Mouse (Mus musculus) ovary, adult 2 months (tissue): ENCODE measurements around the gene Slc17a8. TPM values are rescaled to one million over a fixed set of nuclear protein-coding genes. Genes with fewer than 3 reads are reported as not detected.

Experiments used
- polyA plus RNA-seq: library from polyadenylated mRNA; depleted of rRNA; stranded (reverse); fragments of >200 nt; gene quantifications from 2 replicates; pipeline ENCODE4 v1.2.3, GENCODE M21; 2012; rRNA removed

Gene Slc17a8
- 0.06 and 0.17 TPM in 2 replicates for polyA plus RNA-seq

DNA sequence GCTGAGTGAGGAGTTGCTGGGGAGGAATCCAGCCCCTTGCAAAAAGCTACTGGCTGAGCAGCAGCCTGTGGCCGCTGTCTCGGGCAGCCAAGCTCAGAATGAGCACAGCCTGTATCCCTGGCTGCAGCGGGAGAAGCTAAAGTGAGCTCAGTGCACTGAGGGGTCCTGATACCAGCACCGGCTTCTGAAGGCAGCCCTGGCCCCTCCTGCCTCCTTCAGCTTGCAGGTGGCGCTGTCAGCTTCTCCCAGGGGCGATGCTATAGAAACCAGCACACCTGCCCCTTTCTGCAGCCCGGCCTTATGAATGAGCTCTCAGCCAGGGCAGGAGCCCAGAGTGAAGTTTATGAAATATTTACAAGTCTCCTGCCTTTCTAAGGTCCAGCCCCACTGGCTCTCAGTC lies at the start of gene Slc17a8:
Slc17a8 (minus strand) TSS at position 125 of the 400 bp plus-strand sequence.

DNA sequence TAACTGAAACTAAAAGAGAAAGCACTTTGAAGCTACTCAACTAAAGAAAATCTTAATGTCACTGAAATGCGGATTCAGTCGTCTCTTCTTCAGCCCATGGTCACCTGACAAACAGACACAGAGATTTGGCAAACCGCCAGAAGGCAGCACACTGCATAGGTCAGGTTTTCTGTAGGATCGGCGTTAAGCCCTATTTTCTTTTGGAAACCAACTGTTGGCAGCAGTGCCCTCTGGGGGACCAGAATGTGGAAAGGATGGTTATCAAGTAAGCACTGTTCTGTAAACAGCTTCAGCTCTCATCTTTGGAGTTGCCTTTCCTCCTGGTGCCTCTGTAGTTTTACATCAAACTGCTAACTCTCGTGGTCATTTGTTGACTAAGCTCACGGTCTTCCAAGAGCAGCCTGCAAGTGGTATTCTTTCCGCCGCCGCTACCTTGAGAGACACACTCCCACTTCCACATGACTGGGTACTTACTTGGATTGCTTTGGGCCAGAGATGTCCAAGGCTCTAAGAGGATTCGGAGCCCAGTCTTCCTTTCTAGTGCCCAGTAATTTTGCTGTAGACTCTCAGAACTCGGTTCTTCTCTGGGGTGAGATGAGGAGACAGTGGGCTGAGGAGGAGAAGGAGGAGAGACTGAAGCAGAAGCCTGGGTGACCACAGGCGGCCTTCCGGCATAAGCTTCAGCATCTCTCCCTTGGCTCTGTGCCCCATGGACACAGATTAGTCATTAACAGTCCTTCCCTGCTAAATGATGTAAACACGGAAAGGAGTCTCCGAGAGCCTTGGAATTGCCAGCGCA lies 87.9 kb downstream of the Slc17a8 start, which contains the start of gene Nr1h4:
Nr1h4 (minus strand) TSS at position 657 of the 799 bp plus-strand sequence.

Other genes starting within 250 kb of the Slc17a8 start
- 1.5 and 2.6 TPM in 2 replicates for gene Gas2l3, start 177.3 kb downstream of the Slc17a8 start, polyA plus RNA-seq
- 3.6 and 4.1 TPM in 2 replicates for gene Nr1h4, start 87.7 kb downstream of the Slc17a8 start, polyA plus RNA-seq
- 8.1 and 10.3 TPM in 2 replicates for gene Scyl2, start 65.0 kb upstream of the Slc17a8 start, polyA plus RNA-seq
- 0.79 and 1.3 TPM in 2 replicates for gene Actr6, start 111.0 kb upstream of the Slc17a8 start, polyA plus RNA-seq
- 11.3 and 14.2 TPM in 2 replicates for gene Uhrf1bp1l, start 123.7 kb upstream of the Slc17a8 start, polyA plus RNA-seq